ENCODE assay signal across 28 mouse cellular contexts in the genomic region with DNA sequence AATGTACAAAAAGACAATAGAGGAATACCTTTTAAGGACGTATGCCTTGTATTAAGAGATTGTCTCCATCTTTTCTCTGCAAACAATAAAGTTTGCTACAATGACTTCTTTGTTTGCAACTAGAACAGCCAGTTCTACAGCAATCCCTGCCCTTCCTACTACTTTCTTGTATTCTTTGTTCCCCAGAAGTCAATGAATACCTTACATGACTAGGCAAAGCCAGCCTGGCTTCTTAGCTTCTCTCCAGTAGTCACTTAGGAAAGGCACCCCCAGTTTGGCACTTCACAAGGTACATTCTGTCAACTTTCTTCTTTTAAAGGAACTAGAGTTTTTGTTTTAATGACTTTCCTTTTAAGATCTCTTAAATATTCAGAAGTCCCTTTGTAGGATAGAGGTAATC. TPM values are rescaled to one million over a fixed set of nuclear protein-coding genes. Genes with fewer than 3 reads are reported as not detected.
DNase-seq lines count a peak whose midpoint lies in the region; ATAC-seq and TF ChIP-seq lines count a peak whose summit lies in the region.
"Had no signal": no experiment of that assay in that cellular context is flagged by ENCODE, and none has a peak within 500 bp of the region (broad histone marks: within the 10 kb centered on the region; RNA-seq: fewer than 3 reads in every experiment).

No protein-coding gene starts in this region.

- H3K4me3 ChIP-seq in intestine, postnatal 0 days (ENCODE audit: low read depth, low read length): no peak overlapping the region
- no peak overlapping the region for H3K4me3 ChIP-seq in intestine, embryonic 16.5 days (ENCODE audit: low read length)
- H3K4me3 ChIP-seq in layer of hippocampus, adult 2 months: no peak overlapping the region
- no peak overlapping the region for H3K4me3 ChIP-seq in stomach, embryonic 16.5 days (replicated peaks; ENCODE audit: low read length)
- H3K4me3 ChIP-seq: embryonic facial prominence, embryonic 12.5 days; embryonic facial prominence, embryonic 15.5 days; forebrain, embryonic 12.5 days; forebrain, embryonic 15.5 days; heart, embryonic 12.5 days; heart, embryonic 15.5 days; hindbrain, embryonic 10.5 days; hindbrain, embryonic 13.5 days had no signal

- no peak for DNase-seq in layer of hippocampus, adult 2 months (ENCODE audit: low spot score in 2 of 2)
- no peak for DNase-seq in layer of hippocampus, adult 9-11 months
- peak; percentile 80 for DNase-seq in fat pad, adult 2 months (ENCODE audit: extremely low read depth, low read depth, low spot score)
- DNase-seq in embryo, embryonic 9.5 days (ENCODE audit: extremely low spot score): no peak
- no peak for DNase-seq in heart, adult 8-10 months (ENCODE audit: low spot score)
- DNase-seq: adrenal gland, adult 8-10 months; adrenal gland, postnatal 25 days; cerebellum, adult 11-12 months; cerebellum, adult 8-10 months; cerebellum, postnatal 10 days; gastrocnemius, postnatal 10 days; gastrocnemius, postnatal 36 days; heart, adult 11 months; heart, postnatal 10 days; heart, postnatal 36 days had no signal

- WGBS in intestine, postnatal 0 days: 69% methylated on average over 1 of the region's 1 CpGs
- WGBS in intestine, embryonic 16.5 days: 58% methylated on average over 1 of the region's 1 CpGs
- 60% methylated on average over 1 of the region's 1 CpGs for WGBS in stomach, embryonic 16.5 days

- H3K9me3 ChIP-seq in intestine, postnatal 0 days (ENCODE audit: control insufficient read depth): no peaks in the 10 kb centered on the region
- no peaks in the 10 kb centered on the region for H3K9me3 ChIP-seq in intestine, embryonic 16.5 days (ENCODE audit: control insufficient read depth, low read length)
- H3K9me3 ChIP-seq in stomach, embryonic 16.5 days (replicated peaks; ENCODE audit: control insufficient read depth, low read length): no peaks in the 10 kb centered on the region
- H3K9me3 ChIP-seq: embryonic facial prominence, embryonic 12.5 days; embryonic facial prominence, embryonic 15.5 days; forebrain, embryonic 12.5 days; forebrain, embryonic 15.5 days; heart, embryonic 12.5 days; heart, embryonic 15.5 days; hindbrain, embryonic 10.5 days; hindbrain, embryonic 13.5 days had no signal

- H3K4me2 ChIP-seq in intestine, postnatal 0 days (replicated peaks; ENCODE audit: low read depth): no peak overlapping the region
- no peak overlapping the region for H3K4me2 ChIP-seq in intestine, embryonic 16.5 days (ENCODE audit: low read depth, low read length)
- no peak overlapping the region for H3K4me2 ChIP-seq in stomach, embryonic 16.5 days (ENCODE audit: low read depth, low read length)
- H3K4me2 ChIP-seq: embryonic facial prominence, embryonic 12.5 days; embryonic facial prominence, embryonic 15.5 days; forebrain, embryonic 12.5 days; forebrain, embryonic 15.5 days; heart, embryonic 12.5 days; heart, embryonic 15.5 days; hindbrain, embryonic 13.5 days had no signal

- TF ChIP-seq CTCF in intestine, postnatal 0 days (IDR thresholded peaks at IDR 0.05; ENCODE audit: low read depth): no peak
- no peak for TF ChIP-seq CTCF in layer of hippocampus, adult 2 months (conservative IDR thresholded peaks at IDR 0.05)

- H3K27ac ChIP-seq in intestine, postnatal 0 days (ENCODE audit: low read depth, low read length): no peak overlapping the region
- H3K27ac ChIP-seq in intestine, embryonic 16.5 days (ENCODE audit: low read length): no peak overlapping the region
- H3K27ac ChIP-seq in layer of hippocampus, adult 2 months: peak overlapping the region; percentile 24; the same call in 1 of the 2 replicates
- no peak overlapping the region; the same call in 1 of the 2 replicates for H3K27ac ChIP-seq in stomach, embryonic 16.5 days (ENCODE audit: low read length)
- H3K27ac ChIP-seq: embryonic facial prominence, embryonic 12.5 days; embryonic facial prominence, embryonic 15.5 days; forebrain, embryonic 12.5 days; forebrain, embryonic 15.5 days; heart, embryonic 15.5 days; hindbrain, embryonic 10.5 days; hindbrain, embryonic 13.5 days had no signal

- H3K36me3 ChIP-seq in intestine, postnatal 0 days (ENCODE audit: control insufficient read depth, insufficient read depth): no peaks in the 10 kb centered on the region
- no peaks in the 10 kb centered on the region for H3K36me3 ChIP-seq in intestine, embryonic 16.5 days (ENCODE audit: control insufficient read depth, insufficient read depth, low read length)
- no peaks in the 10 kb centered on the region for H3K36me3 ChIP-seq in stomach, embryonic 16.5 days (ENCODE audit: control insufficient read depth, insufficient read depth, low read length)
- H3K36me3 ChIP-seq: embryonic facial prominence, embryonic 12.5 days; embryonic facial prominence, embryonic 15.5 days; forebrain, embryonic 15.5 days; heart, embryonic 12.5 days; heart, embryonic 15.5 days; hindbrain, embryonic 13.5 days had no signal

- no peaks in the 10 kb centered on the region for H3K4me1 ChIP-seq in intestine, postnatal 0 days (replicated peaks; ENCODE audit: control insufficient read depth, insufficient read depth, low read length)
- no peaks in the 10 kb centered on the region for H3K4me1 ChIP-seq in intestine, embryonic 16.5 days (ENCODE audit: control insufficient read depth, insufficient read depth, low read length)
- peaks cover 4% of the 10 kb centered on the region; the same call in 1 of the 2 replicates for H3K4me1 ChIP-seq in stomach, embryonic 16.5 days (ENCODE audit: control insufficient read depth, insufficient read depth, low read length)
- H3K4me1 ChIP-seq: embryonic facial prominence, embryonic 12.5 days; embryonic facial prominence, embryonic 15.5 days; forebrain, embryonic 15.5 days; heart, embryonic 15.5 days; hindbrain, embryonic 10.5 days had no signal

- no peaks in the 10 kb centered on the region for H3K27me3 ChIP-seq in intestine, postnatal 0 days (replicated peaks; ENCODE audit: control insufficient read depth, insufficient read depth, low read length)
- no peaks in the 10 kb centered on the region for H3K27me3 ChIP-seq in intestine, embryonic 16.5 days (replicated peaks; ENCODE audit: control insufficient read depth, insufficient read depth, low read length)
- no peaks in the 10 kb centered on the region for H3K27me3 ChIP-seq in stomach, embryonic 16.5 days (ENCODE audit: control insufficient read depth, insufficient read depth, low read length)
- H3K27me3 ChIP-seq: embryonic facial prominence, embryonic 12.5 days; embryonic facial prominence, embryonic 15.5 days; forebrain, embryonic 12.5 days; forebrain, embryonic 15.5 days; heart, embryonic 12.5 days; heart, embryonic 15.5 days; hindbrain, embryonic 13.5 days had no signal

- peak; percentile 31; the same call in 1 of the 2 replicates for ATAC-seq in intestine, postnatal 0 days
- no peak for ATAC-seq in intestine, embryonic 16.5 days
- peak; percentile 77; the same call in 1 of the 2 replicates for ATAC-seq in stomach, embryonic 16.5 days (ENCODE audit: insufficient read depth, low FRiP score)
- ATAC-seq: activated CD4-positive, CD25-positive, alpha-beta regulatory T cell, adult 4 months; forebrain, embryonic 15.5 days; hindbrain, embryonic 16.5 days had no signal

- H3K9ac ChIP-seq in intestine, postnatal 0 days (ENCODE audit: low read depth, low read length): no peak overlapping the region
- no peak overlapping the region for H3K9ac ChIP-seq in intestine, embryonic 16.5 days (ENCODE audit: low read depth, low read length)
- no peak overlapping the region for H3K9ac ChIP-seq in stomach, embryonic 16.5 days (ENCODE audit: low read length)
- H3K9ac ChIP-seq: embryonic facial prominence, embryonic 12.5 days; embryonic facial prominence, embryonic 15.5 days; forebrain, embryonic 12.5 days; forebrain, embryonic 15.5 days; heart, embryonic 12.5 days; heart, embryonic 15.5 days; hindbrain, embryonic 13.5 days had no signal

RNA-seq across cellular contexts. Expression of a gene that starts 10.7 kb away (rescaled TPM):
- polyA plus RNA-seq in intestine, postnatal 0 days (2015; fragmentation: Nextera tagmentation; extraction: Ambion mirVana): 1.0 and 1.1 TPM in 2 replicates
- 1.5 and 1.7 TPM in 2 replicates for polyA plus RNA-seq in intestine, embryonic 16.5 days (2015; fragmentation: Nextera tagmentation; extraction: Ambion mirVana)
- 10 to 100 TPM; 32.3 to 32.5 TPM for total RNA-seq in layer of hippocampus, adult 2 months (2021)
- 3.5 TPM in 2 replicates for polyA plus RNA-seq in stomach, embryonic 16.5 days (2015; fragmentation: Nextera tagmentation; extraction: Ambion mirVana)
- total RNA-seq in heart, adult 8-10 months (2022): 1 to 10 TPM; 1.3 to 1.5 (median 1.4) TPM
